Mouse (Mus musculus): ENCODE data around the gene Rpp30.

Rpp30 gene

GRCm38 (mm10) chr19:36083262-36084225 lies at the start of gene Rpp30:
Gene Rpp30, plus strand, starts transcription at chr19:36083716.
- DNase-seq = peak; percentile 88

- no peak for DNase-seq
These were observed 37.5 kb upstream of the Rpp30 start for GRCm38 (mm10) chr19:36046046-36046445.

- no peak for DNase-seq
These were observed 26.9 kb upstream of the Rpp30 start for GRCm38 (mm10) chr19:36056502-36057221.

GRCm38 (mm10) chr19:36057231-36057811 lies 26.2 kb upstream of the Rpp30 start, which contains the start of gene Htr7:
Gene Htr7, minus strand, starts transcription at chr19:36057507.
- peak; percentile 1 for DNase-seq

- DNase-seq = no peak
These were observed 20.6 kb upstream of the Rpp30 start for GRCm38 (mm10) chr19:36062801-36063529.

GRCm38 (mm10) chr19:36082606-36083261 lies 782 bp upstream of the Rpp30 start:
- DNase-seq = peak; percentile 48

GRCm38 (mm10) chr19:36090781-36091180 lies 7.3 kb downstream of the Rpp30 start:
- no peak for DNase-seq

GRCm38 (mm10) chr19:36097194-36097593 lies 13.7 kb downstream of the Rpp30 start:
- no peak for DNase-seq

- DNase-seq = no peak
These were observed 14.7 kb downstream of the Rpp30 start for GRCm38 (mm10) chr19:36098265-36098664.

GRCm38 (mm10) chr19:36098916-36099315 lies 15.4 kb downstream of the Rpp30 start:
- DNase-seq = no peak

GRCm38 (mm10) chr19:36103909-36104308 lies 20.4 kb downstream of the Rpp30 start:
- no peak for DNase-seq

GRCm38 (mm10) chr19:36109318-36109944 lies 25.9 kb downstream of the Rpp30 start:
- no peak for DNase-seq

- DNase-seq = no peak
These were observed 26.9 kb downstream of the Rpp30 start for GRCm38 (mm10) chr19:36110465-36110864.

- no peak for DNase-seq
These were observed 27.8 kb downstream of the Rpp30 start for GRCm38 (mm10) chr19:36111054-36111895.

GRCm38 (mm10) chr19:36112007-36112406 lies 28.5 kb downstream of the Rpp30 start:
- DNase-seq = no peak

GRCm38 (mm10) chr19:36116185-36116584 lies 32.7 kb downstream of the Rpp30 start:
- no peak for DNase-seq

GRCm38 (mm10) chr19:36119219-36119618 lies 35.7 kb downstream of the Rpp30 start:
- DNase-seq = no peak

GRCm38 (mm10) chr19:36119783-36120471 lies 36.4 kb downstream of the Rpp30 start, which contains the start of gene Ankrd1:
Gene Ankrd1, minus strand, starts transcription at chr19:36120099.
- no peak for DNase-seq

- no peak for DNase-seq
These were observed 40.7 kb downstream of the Rpp30 start for GRCm38 (mm10) chr19:36124203-36124602.

- DNase-seq = no peak
These were observed 44.9 kb downstream of the Rpp30 start for GRCm38 (mm10) chr19:36128440-36128839.

Measured in cerebellum, adult 9-11 months (tissue).